Mouse (Mus musculus): ENCODE measurements around the gene Gramd2.
"Not testable (repeated sequence)": the region's sequence is repeated elsewhere in the genome, so short reads cannot be mapped to it uniquely, and the experiment has no call there.

Gene Gramd2

DNA sequence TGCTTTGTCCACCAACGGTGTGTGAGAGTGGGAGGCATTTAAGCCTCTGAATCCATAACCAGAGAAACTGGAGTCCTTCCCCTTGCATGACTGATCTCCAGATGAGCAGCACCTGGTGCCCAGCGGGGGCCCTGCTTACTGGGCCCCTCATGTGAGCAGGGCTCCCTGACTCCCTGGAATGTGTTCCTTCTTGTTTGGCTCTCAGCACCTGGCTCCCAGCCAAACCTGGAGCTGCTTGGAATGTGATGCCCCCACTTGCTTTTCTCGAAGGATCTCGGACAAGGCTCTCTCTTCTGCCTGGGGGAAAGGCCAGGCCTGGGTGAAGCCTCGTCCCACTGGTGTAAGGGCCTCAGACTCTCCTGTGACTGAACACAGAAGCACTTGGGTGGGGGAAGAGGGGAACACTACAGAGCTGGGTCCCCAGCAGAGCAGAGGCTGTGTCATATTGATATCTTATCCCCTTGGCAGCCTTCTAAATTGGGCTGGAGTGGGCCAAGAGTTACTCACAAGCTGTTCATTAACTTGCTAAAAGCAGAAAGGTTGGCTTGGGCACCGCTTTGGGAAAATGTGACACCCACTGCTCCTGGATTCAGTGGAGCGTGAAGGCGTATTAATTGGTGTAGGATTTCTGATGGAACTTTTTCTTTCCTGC is 44.0 kb downstream of the Gramd2 start:
- no peak for DNase-seq

DNA sequence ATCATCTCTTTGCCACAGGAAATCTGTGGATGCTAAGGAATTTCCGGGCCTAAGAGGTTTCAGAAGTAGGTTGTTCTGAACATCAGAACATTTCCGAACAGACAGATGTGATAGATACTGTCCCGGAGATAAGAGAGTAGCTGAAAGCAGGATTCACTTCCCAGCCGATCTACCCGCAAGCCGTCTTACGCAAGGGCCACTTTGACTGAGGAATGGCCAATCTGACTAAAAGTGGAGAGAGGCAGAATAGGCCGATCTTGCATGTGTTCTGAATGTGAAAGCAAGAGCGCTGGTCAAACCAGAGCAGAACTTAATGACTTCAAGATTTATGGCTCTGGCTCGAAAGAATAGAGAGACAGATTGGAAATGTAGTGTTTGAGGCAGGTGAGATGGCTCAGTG is 45.6 kb downstream of the Gramd2 start:
- no peak for DNase-seq

DNA sequence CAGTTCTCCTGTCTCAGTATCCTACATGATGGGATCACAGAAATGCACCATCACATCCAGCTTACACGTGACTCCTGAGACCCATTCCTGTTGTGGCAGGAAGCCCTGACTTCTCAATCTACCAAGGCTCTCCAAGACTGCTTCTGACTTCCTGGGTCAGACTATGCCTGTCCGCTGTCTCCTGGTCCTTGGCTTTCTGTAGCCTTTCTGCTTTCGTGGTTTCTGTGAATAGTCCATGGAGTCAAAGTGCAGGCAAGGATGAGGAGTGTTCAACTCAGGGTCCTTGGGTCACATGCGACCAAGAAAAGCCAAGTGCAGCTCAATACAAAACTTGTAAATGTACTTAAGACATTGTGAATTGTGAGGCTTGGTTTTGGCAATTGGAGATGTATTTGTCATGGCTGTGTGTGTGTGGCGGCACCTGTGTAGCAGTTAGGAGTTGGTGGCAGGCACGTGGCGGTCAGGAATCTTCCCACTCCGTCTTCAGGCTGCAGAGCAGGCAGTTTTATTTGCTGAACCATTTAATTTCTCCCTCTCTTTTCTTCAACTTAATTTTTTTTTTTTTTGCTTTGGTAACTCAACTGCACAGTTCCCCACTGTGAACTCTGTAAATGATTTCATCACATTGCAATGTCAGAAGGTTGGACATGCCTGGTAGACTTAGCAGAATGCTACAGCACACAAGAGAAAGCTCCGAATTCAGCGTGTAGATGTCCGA is 47.8 kb downstream of the Gramd2 start:
- DNase-seq, result no peak

- DNase-seq, result no peak
Observed at GRCm38 (mm10) chr9:59731136-59731535, 51.2 kb downstream of the Gramd2 start.

- DNase-seq, result no peak
Observed at GRCm38 (mm10) chr9:59733075-59733474, 53.1 kb downstream of the Gramd2 start.

- DNase-seq, result no peak
Observed at GRCm38 (mm10) chr9:59735394-59735793, 55.5 kb downstream of the Gramd2 start.

- no peak for DNase-seq
Observed at GRCm38 (mm10) chr9:59740593-59740992, 60.6 kb downstream of the Gramd2 start.

GRCm38 (mm10) chr9:59743903-59744302 is 64.0 kb downstream of the Gramd2 start:
- DNase-seq, result no peak

GRCm38 (mm10) chr9:59748387-59748786 is 68.4 kb downstream of the Gramd2 start:
- DNase-seq, result no peak

DNA sequence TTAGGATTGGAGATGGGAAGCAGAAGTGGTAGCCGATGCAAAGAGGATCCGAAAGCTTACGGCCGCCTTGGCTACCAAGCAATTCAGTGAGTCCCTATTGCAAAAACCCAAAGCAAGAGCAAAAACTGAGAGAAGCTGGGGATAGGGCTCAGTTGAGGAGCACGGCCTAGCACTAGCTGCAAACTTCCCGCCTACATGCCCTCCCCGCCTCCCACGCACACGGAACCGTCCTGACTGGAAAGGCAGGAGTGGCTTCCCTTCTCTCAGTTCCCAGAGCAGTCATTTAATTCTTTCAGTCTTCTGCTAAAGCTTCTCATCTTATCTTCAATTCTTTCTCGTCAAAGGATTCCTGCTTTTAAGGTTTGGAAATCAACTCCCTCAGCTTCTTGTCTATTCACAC is 69.0 kb downstream of the Gramd2 start:
- DNase-seq, result no peak

DNA sequence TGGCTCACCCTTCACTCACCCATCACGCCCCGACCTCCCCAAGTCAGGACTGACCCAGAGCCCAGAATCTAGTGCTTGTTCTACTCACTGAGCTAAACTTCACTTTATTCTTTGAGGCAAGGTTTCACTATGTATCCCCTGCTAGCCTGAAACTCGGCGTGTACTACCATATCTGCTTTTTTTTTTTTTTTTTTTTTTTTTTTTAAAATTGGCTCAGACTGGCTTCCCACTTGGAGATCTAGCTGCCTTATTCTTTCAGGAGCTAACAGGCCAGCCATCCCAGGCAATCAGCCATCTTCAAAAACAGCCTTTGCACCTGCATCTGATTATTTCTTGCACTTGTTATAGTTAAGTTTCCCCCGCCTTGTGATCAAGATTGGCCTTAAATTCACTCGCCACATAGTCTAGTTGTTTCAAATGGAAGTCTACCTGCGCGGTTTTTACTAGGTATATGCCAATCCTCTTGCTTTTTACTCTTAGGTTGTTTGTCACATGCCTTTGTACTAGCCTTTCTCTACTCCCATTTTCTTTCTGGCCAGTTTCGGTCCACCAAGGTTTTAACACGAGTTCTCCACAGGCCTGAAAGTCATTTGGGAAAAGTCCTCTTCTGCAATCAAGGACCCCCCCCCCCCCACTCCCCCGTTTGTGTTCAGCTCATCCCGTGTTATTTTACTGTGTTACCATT is 69.8 kb downstream of the Gramd2 start:
- no peak for DNase-seq

DNA sequence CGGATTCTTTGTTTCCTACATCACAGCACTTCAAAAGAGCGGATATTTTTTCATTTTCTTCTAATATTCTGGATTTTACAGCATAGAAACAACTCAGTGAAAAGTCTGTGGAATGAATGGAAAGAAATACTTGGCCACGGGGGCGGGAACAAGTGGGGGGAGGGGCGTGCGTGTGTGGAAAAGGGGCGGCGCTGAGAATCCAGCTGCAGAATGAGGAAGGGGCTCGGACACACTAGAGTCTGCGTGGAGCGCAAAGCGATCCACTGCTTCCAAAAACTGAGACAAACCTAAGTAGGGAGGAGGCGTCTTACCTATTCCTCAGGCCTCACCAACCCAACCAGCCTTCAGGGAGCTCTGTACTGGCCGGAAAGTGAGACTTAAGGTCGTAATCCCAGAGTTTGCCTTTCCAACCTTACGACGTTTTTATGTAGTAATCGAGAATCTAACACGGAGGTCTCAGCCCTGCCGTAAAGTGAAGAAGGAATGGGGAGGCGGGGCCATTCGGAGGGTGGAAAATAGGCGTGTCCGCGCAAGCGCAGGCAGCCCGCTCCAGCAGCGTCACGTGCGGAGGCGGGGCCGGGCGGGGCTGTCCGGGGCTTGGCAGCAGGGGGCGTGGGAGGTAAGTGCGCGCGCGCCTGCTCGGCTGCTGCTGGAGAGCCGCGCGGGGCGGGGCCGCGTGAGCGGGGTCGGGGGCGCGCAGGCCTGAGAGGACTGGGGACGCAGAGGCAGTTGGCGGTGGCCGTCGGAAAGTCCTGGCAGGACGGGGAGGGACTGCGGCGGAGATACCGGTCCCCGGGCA is 70.5 kb downstream of the Gramd2 start, which contains the start of the genes Senp8 and Myo9a:
Gene Senp8, minus strand, starts transcription at position 444 of the 799 bp plus-strand sequence.
Gene Myo9a, plus strand, starts transcription at position 630 of the 799 bp plus-strand sequence.
- DNase-seq, result peak; percentile 98

DNA sequence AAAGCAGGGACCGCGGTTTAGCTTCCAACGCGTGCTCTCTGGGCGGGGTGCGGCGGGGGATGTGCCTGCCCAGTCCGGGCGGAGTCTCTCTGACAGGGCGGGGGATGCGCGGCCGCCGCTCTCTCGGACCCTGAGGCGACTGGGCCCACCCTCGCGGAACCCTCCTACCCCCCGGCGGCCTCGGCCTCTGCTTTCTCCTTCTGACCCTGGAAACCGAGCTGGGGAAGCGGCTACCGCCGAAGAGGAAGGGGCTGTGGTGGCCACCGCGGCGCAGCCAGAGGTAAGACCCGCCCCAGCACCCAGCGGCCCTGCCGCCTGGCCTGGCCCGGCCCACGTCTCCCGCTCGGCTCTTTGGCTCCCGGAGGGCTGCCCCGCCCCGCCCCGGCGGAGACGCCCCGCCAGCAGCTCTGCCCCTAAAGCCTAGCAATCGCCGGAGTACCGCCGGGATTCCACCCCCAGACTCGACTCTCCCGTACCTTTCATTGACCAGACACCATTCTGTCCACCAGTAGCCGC is 71.2 kb downstream of the Gramd2 start:
- DNase-seq, result peak; percentile 76 to 77

- DNase-seq, result no peak
Observed at GRCm38 (mm10) chr9:59751966-59752365, 72.0 kb downstream of the Gramd2 start.

DNA sequence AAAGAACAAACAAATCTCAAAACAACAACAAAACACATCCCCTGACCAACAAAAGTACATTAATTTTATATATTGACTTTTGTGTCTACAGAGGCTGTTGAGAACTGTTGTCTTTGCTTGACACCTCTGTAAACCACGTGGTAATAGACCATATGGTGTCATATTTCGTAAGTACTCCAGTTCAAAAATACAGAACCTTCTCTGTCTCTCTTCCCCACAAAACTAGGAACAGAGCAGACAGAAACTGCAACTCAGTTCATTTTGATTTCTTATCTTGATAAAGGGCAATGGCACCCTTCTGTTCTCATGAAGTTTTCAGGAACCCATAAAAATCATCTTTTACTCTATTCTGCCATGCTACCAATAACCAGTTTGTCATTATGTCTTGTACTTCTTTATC is 75.3 kb downstream of the Gramd2 start:
- no peak for DNase-seq

DNA sequence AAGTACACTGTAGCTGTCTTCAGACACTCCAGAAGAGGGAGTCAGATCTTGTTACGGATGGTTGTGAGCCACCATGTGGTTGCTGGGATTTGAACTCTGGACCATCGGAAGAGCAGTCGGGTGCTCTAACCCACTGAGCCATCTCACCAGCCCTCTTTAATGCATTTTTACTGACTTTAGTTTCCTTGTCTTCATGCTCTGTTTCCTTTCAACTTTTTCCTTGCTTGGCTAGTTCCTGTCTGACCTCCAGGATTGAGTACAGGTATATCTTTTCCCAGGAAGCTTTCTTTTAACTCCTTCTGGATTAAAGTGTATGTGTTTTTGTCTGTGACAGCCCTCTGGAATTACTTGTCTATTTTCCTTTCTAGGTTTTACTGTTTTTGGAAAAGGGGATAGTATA is 77.1 kb downstream of the Gramd2 start:
- DNase-seq, result not testable (repeated sequence)

DNA sequence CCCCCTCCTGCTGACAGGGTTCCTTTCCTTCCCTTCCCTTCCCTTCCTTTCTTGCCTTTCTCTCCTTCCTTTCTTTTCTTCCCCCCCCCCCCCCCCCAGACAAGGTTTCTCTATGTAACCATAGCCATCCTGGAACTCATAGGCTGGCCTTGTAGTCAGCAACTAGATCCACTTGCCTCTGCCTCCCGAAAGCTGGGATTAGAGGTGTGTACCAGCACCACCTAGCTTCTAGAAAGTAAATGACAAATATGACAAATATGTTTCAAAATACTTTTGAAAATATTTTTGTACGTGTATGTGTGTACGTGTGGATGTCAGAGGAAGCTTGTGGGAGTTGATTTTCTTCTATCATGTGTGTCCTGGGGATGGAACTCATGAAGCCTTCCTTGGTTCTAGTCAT is 80.6 kb downstream of the Gramd2 start:
- no peak for DNase-seq

GRCm38 (mm10) chr9:59766966-59767461 is 87.1 kb downstream of the Gramd2 start:
- not testable (repeated sequence) for DNase-seq

Data from thymus, adult 18-20 months (tissue).